Mouse (Mus musculus): Measurements from ENCODE around the gene Zfp787.

GRCm38 (mm10) chr7:6152036-6152435, 3.8 kb downstream of the Zfp787 start:
- TF ChIP-seq CTCF (IDR thresholded peaks at IDR 0.05; ENCODE audit: insufficient read depth, low read length) (no peak), POLR2A (IDR thresholded peaks at IDR 0.05; ENCODE audit: borderline replicate concordance, extremely low read depth, low read depth, low read length) (no peak)
